Mouse (Mus musculus) heart, adult 2 months (tissue): ENCODE measurements at regions not wholly inside any gene's neighbourhood (a gene's known extent, or its start where the extent isn't known, plus 50 kb on each side); places are given as distances from the start of the nearest gene placed in this dataset.

Source experiments
- CTCF ChIP-seq: fragments of 200-600 bp; IDR thresholded peaks from 2 replicates; pipeline ENCODE4 v1.8.1; 2022; ENCODE audit warnings: antibody characterized with exemption, mild to moderate bottlenecking, moderate library complexity
- EP300 ChIP-seq: fragments of 200-500 bp; IDR thresholded peaks from 2 replicates; pipeline ENCODE4 v1.6.1; 2011; ENCODE audit warnings: low read depth, low read length, control low read depth; ENCODE audit not compliant: insufficient read depth
- POLR2A ChIP-seq: fragments of 200-500 bp; IDR thresholded peaks from 2 replicates; pipeline ENCODE4 v1.6.1; 2011; ENCODE audit warnings: mild to moderate bottlenecking, low read depth, low read length, control low read depth; ENCODE audit not compliant: insufficient read depth

GRCm38 (mm10) chr14:25074022-25074800, 384.8 kb upstream of the Zmiz1 start:
- no peak for TF ChIP-seq CTCF
- no peak for TF ChIP-seq POLR2A
- no peak for TF ChIP-seq EP300
